Mouse (Mus musculus) intestine, postnatal 0 days (tissue): ENCODE measurements around the gene Dthd1. TPM values are rescaled to one million over a fixed set of nuclear protein-coding genes. Genes with fewer than 3 reads are reported as not detected.

Source experiments
- ATAC-seq: fragments of 200-750 bp; cut with Nextera tagmentation; 2 replicates; pipeline ENCODE4 v1.8.0; 2017; ENCODE audit warnings: mild to moderate bottlenecking, moderate TSS enrichment, moderate library complexity
- H3K27ac ChIP-seq: fragments of 300-500 bp; sonication (generic); 2 replicates; pipeline ENCODE4 v1.5.1; 2014; ENCODE audit warnings: mild to moderate bottlenecking, low read depth, low read length, moderate library complexity
- H3K27me3 ChIP-seq: fragments of 300-500 bp; sonication (generic); replicated peaks from 2 replicates; pipeline ENCODE4 v1.6.1; 2014; ENCODE audit warnings: low read length, mixed read lengths; ENCODE audit not compliant: control insufficient read depth, insufficient read depth
- H3K36me3 ChIP-seq: fragments of 300-500 bp; sonication (generic); 2 replicates; pipeline ENCODE4 v1.6.1; 2014; ENCODE audit warnings: mild to moderate bottlenecking, moderate library complexity; ENCODE audit not compliant: control insufficient read depth, insufficient read depth
- H3K4me1 ChIP-seq: fragments of 300-500 bp; sonication (generic); replicated peaks from 2 replicates; pipeline ENCODE4 v1.6.1; 2014; ENCODE audit warnings: antibody characterized with exemption, low read length, mixed read lengths; ENCODE audit not compliant: control insufficient read depth, insufficient read depth
- H3K4me2 ChIP-seq: fragments of 300-500 bp; sonication (generic); replicated peaks from 2 replicates; pipeline ENCODE4 v1.6.1; 2014; ENCODE audit warnings: low read depth, mild to moderate bottlenecking, moderate library complexity
- H3K4me3 ChIP-seq: fragments of 300-500 bp; sonication (generic); 2 replicates; pipeline ENCODE4 v1.5.1; 2014; ENCODE audit warnings: low read depth, low read length
- H3K9ac ChIP-seq: fragments of 300-500 bp; sonication (generic); 2 replicates; pipeline ENCODE4 v1.6.1; 2014; ENCODE audit warnings: mild to moderate bottlenecking, low read depth, low read length
- H3K9me3 ChIP-seq: fragments of 300-500 bp; sonication (generic); 2 replicates; pipeline ENCODE4 v1.6.1; 2016; ENCODE audit warnings: mixed run types; ENCODE audit not compliant: control insufficient read depth
- CTCF ChIP-seq: sonication (generic); IDR thresholded peaks from 2 replicates; pipeline ENCODE4 v1.5.1; 2016; ENCODE audit warnings: low read depth, mild to moderate bottlenecking, control low read depth, antibody characterized with exemption, moderate library complexity
- WGBS: fragments of 180-500 bp; shearing (Covaris S2); extraction: QIAGEN DNeasy Blood & Tissue Kit; methylation state at CpG from one replicate; pipeline ENCODE4 v1.1.7; 2014; 5-methylcytosine and 5-hydroxymethylcytosine counted together
- polyA plus RNA-seq: library from polyadenylated mRNA; unstranded; fragments of >200 nt; fragmentation: Nextera tagmentation; extraction: Ambion mirVana; gene quantifications from 2 replicates; pipeline ENCODE4 v1.2.1, GENCODE M21; 2015

Dthd1 gene
- polyA plus RNA-seq, 1 experiment from 2014 or later, result not detected

GRCm38 (mm10) chr5:62909074-62909473 lies 95.5 kb downstream of the Dthd1 start:
- TF ChIP-seq CTCF, result no peak
- Histone ChIP-seq H3K4me3 (no peak overlapping the region), H3K27ac (no peak overlapping the region), H3K9ac (no peak overlapping the region), H3K4me2 (no peak overlapping the region), H3K4me1 (no peaks in the 10 kb centered on the region), H3K27me3 (no peaks in the 10 kb centered on the region), H3K9me3 (no peaks in the 10 kb centered on the region), H3K36me3 (no peaks in the 10 kb centered on the region)
- WGBS, result 89% methylated on average over 5 of the region's 5 CpGs
- ATAC-seq, result no peak

GRCm38 (mm10) chr5:62924616-62925015 lies 111.0 kb downstream of the Dthd1 start:
- Histone ChIP-seq H3K27me3 (no peaks in the 10 kb centered on the region), H3K9me3 (no peaks in the 10 kb centered on the region), H3K4me1 (no peaks in the 10 kb centered on the region), H3K27ac (no peak overlapping the region), H3K9ac (no peak overlapping the region), H3K36me3 (no peaks in the 10 kb centered on the region), H3K4me2 (no peak overlapping the region), H3K4me3 (no peak overlapping the region)
- no peak for ATAC-seq
- no peak for TF ChIP-seq CTCF

Other genes with a start within 250 kb of the Dthd1 start
- 11.9 and 17.0 TPM in 2 replicates for gene Arap2, start 47.7 kb upstream of the Dthd1 start, polyA plus RNA-seq